Mouse (Mus musculus) kidney, adult 2 months (tissue): Measurements from ENCODE around the gene Nanos2.

Experiments used
- CTCF ChIP-seq: fragments of 200-500 bp; conservative IDR thresholded peaks from 2 replicates; pipeline ENCODE4 v1.5.1; 2011; ENCODE audit warnings: low read depth, mild to moderate bottlenecking, control low read depth, low read length, moderate library complexity, mixed read lengths; ENCODE audit not compliant: insufficient read depth, insufficient read length
- POLR2A ChIP-seq: fragments of 200-500 bp; IDR thresholded peaks from one replicate; pipeline ENCODE4 v1.6.1; 2011; ENCODE audit warnings: low read depth, low read length, control low read depth

GRCm38 (mm10) chr7:18949781-18950522 is 37.2 kb upstream of the Nanos2 start:
- TF ChIP-seq POLR2A (no peak), CTCF (no peak)
